Mouse (Mus musculus) liver, embryonic 13.5 days (tissue): Measurements from ENCODE around the gene Ttf2. TPM values are rescaled to one million over a fixed set of nuclear protein-coding genes. Genes with fewer than 3 reads are reported as not detected.
A peak's percentile ranks its signal among the peaks of the same experiment; 100 is the strongest.

Experiments used
- ATAC-seq: fragments of 200-750 bp; cut with Nextera tagmentation; 2 replicates; pipeline ENCODE4 v1.8.0; 2017; ENCODE audit warnings: low read depth, mild to moderate bottlenecking, moderate number of reproducible peaks, moderate library complexity
- DNase-seq: peaks from one replicate; pipeline ENCODE4 v3.0.0; 2022
- H3K27ac ChIP-seq: fragments of 300-500 bp; sonication (generic); 2 replicates; pipeline ENCODE4 v1.5.1; 2015; ENCODE audit warnings: moderate library complexity, mild to moderate bottlenecking, inconsistent platforms
- H3K27me3 ChIP-seq: fragments of 300-500 bp; sonication (generic); 2 replicates; pipeline ENCODE4 v1.6.1; 2015; ENCODE audit warnings: mild to moderate bottlenecking, inconsistent platforms
- H3K36me3 ChIP-seq: fragments of 300-500 bp; sonication (generic); 2 replicates; pipeline ENCODE4 v1.6.1; 2015; ENCODE audit warnings: mild to moderate bottlenecking, inconsistent platforms
- H3K4me1 ChIP-seq: fragments of 300-500 bp; sonication (generic); replicated peaks from 2 replicates; pipeline ENCODE4 v1.6.1; 2015; ENCODE audit warnings: inconsistent platforms
- H3K4me2 ChIP-seq: fragments of 300-500 bp; sonication (generic); 2 replicates; pipeline ENCODE4 v1.6.1; 2015; ENCODE audit warnings: inconsistent platforms, mild to moderate bottlenecking, moderate library complexity
- H3K4me3 ChIP-seq: fragments of 300-500 bp; sonication (generic); replicated peaks from 2 replicates; pipeline ENCODE4 v1.5.1; 2015; ENCODE audit warnings: mild to moderate bottlenecking, inconsistent platforms
- H3K9ac ChIP-seq: fragments of 300-500 bp; sonication (generic); 2 replicates; pipeline ENCODE4 v1.6.1; 2015; ENCODE audit warnings: mild to moderate bottlenecking, inconsistent platforms
- H3K9me3 ChIP-seq: fragments of 300-500 bp; sonication (generic); replicated peaks from 2 replicates; pipeline ENCODE4 v1.6.1; 2016; ENCODE audit warnings: inconsistent platforms
- WGBS: fragments of 180-500 bp; shearing (Covaris S2); methylation state at CpG from one replicate; pipeline ENCODE4 v1.1.7; 2015; ENCODE audit not compliant: insufficient replicate concordance; 5-methylcytosine and 5-hydroxymethylcytosine counted together
- polyA plus RNA-seq: library from polyadenylated mRNA; unstranded; fragments of >200 nt; fragmentation: Nextera tagmentation; extraction: Ambion mirVana; gene quantifications from 2 replicates; pipeline ENCODE4 v1.2.1, GENCODE M21; 2015

Gene Ttf2
- polyA plus RNA-seq, 1 experiment from 2014 or later, result 8.4 TPM

GRCm38 (mm10) chr3:101005392-101005791, 35.9 kb upstream of the Ttf2 start:
- Histone ChIP-seq H3K27me3 (no peaks in the 10 kb centered on the region; the same call in 1 of the 2 replicates), H3K4me1 (peaks cover 2% of the 10 kb centered on the region; the same call in 1 of the 2 replicates), H3K9ac (no peak overlapping the region), H3K27ac (no peak overlapping the region), H3K9me3 (no peaks in the 10 kb centered on the region), H3K36me3 (no peaks in the 10 kb centered on the region), H3K4me2 (no peak overlapping the region), H3K4me3 (no peak overlapping the region)
- ATAC-seq (no peak), DNase-seq (no peak)
- WGBS, result 67% methylated on average over 6 of the region's 6 CpGs

GRCm38 (mm10) chr3:101003575-101004356, 34.3 kb upstream of the Ttf2 start:
- H3K36me3 ChIP-seq, result no peaks in the 10 kb centered on the region

GRCm38 (mm10) chr3:100999732-101000131, 30.3 kb upstream of the Ttf2 start:
- DNase-seq (no peak), ATAC-seq (no peak)
- Histone ChIP-seq H3K4me2 (no peak overlapping the region), H3K27me3 (no peaks in the 10 kb centered on the region; the same call in 1 of the 2 replicates), H3K27ac (no peak overlapping the region), H3K4me3 (no peak overlapping the region), H3K36me3 (no peaks in the 10 kb centered on the region), H3K4me1 (no peaks in the 10 kb centered on the region), H3K9ac (no peak overlapping the region), H3K9me3 (no peaks in the 10 kb centered on the region)
- WGBS, result 25% methylated on average over 2 of the region's 2 CpGs

More at GRCm38 (mm10) chr3:101003575-101004356, 34.3 kb upstream of the Ttf2 start:
- WGBS, result 36% methylated on average over 15 of the region's 15 CpGs
- Histone ChIP-seq H3K27ac (no peak overlapping the region), H3K9ac (no peak overlapping the region), H3K4me1 (peaks cover 2% of the 10 kb centered on the region; the same call in 1 of the 2 replicates), H3K4me3 (no peak overlapping the region), H3K9me3 (no peaks in the 10 kb centered on the region), H3K4me2 (no peak overlapping the region), H3K27me3 (no peaks in the 10 kb centered on the region; the same call in 1 of the 2 replicates)
- ATAC-seq, result no peak
- no peak for DNase-seq

GRCm38 (mm10) chr3:100998904-100999340, 29.5 kb upstream of the Ttf2 start:
- WGBS, result 5% methylated on average over 6 of the region's 6 CpGs
- no peak overlapping the region for H3K27ac ChIP-seq

GRCm38 (mm10) chr3:100997785-100998570, 28.5 kb upstream of the Ttf2 start:
- Histone ChIP-seq H3K27ac (no peak overlapping the region), H3K27me3 (no peaks in the 10 kb centered on the region; the same call in 1 of the 2 replicates), H3K9ac (no peak overlapping the region), H3K4me3 (no peak overlapping the region), H3K36me3 (no peaks in the 10 kb centered on the region), H3K9me3 (no peaks in the 10 kb centered on the region), H3K4me2 (no peak overlapping the region), H3K4me1 (no peaks in the 10 kb centered on the region)
- 53% methylated on average over 10 of the region's 10 CpGs for WGBS
- no peak for ATAC-seq
- no peak for DNase-seq

More at GRCm38 (mm10) chr3:100998904-100999340, 29.5 kb upstream of the Ttf2 start:
- no peak overlapping the region for H3K4me2 ChIP-seq
- no peaks in the 10 kb centered on the region for H3K9me3 ChIP-seq
- no peaks in the 10 kb centered on the region for H3K4me1 ChIP-seq
- H3K9ac ChIP-seq, result no peak overlapping the region
- no peaks in the 10 kb centered on the region for H3K36me3 ChIP-seq
- ATAC-seq (peak; percentile 59), DNase-seq (peak; percentile 48)
- H3K27me3 ChIP-seq, result no peaks in the 10 kb centered on the region; the same call in 1 of the 2 replicates
- no peak overlapping the region for H3K4me3 ChIP-seq

- Histone ChIP-seq H3K4me2 (no peak overlapping the region), H3K27me3 (no peaks in the 10 kb centered on the region), H3K27ac (no peak overlapping the region), H3K9ac (no peak overlapping the region), H3K36me3 (no peaks in the 10 kb centered on the region), H3K4me1 (no peaks in the 10 kb centered on the region), H3K4me3 (no peak overlapping the region), H3K9me3 (no peaks in the 10 kb centered on the region)
- DNase-seq (no peak), ATAC-seq (no peak)
- 65% methylated on average over 4 of the region's 4 CpGs for WGBS
Measured at GRCm38 (mm10) chr3:100994252-100994651, 24.8 kb upstream of the Ttf2 start.

GRCm38 (mm10) chr3:100993718-100994117, 24.3 kb upstream of the Ttf2 start:
- DNase-seq, result no peak
- Histone ChIP-seq H3K4me3 (no peak overlapping the region), H3K27me3 (no peaks in the 10 kb centered on the region), H3K36me3 (no peaks in the 10 kb centered on the region), H3K4me2 (no peak overlapping the region), H3K27ac (no peak overlapping the region), H3K9ac (no peak overlapping the region), H3K4me1 (no peaks in the 10 kb centered on the region), H3K9me3 (no peaks in the 10 kb centered on the region)
- WGBS, result 24% methylated on average over 15 of the region's 15 CpGs
- ATAC-seq, result no peak

GRCm38 (mm10) chr3:100993158-100993557, 23.7 kb upstream of the Ttf2 start:
- WGBS, result 64% methylated on average over 7 of the region's 7 CpGs
- H3K9me3 ChIP-seq, result no peaks in the 10 kb centered on the region
- no peaks in the 10 kb centered on the region for H3K4me1 ChIP-seq
- ATAC-seq, result no peak
- no peak overlapping the region for H3K9ac ChIP-seq
- DNase-seq, result no peak
- H3K4me3 ChIP-seq, result no peak overlapping the region
- no peaks in the 10 kb centered on the region for H3K36me3 ChIP-seq
- H3K4me2 ChIP-seq, result no peak overlapping the region
- H3K27ac ChIP-seq, result no peak overlapping the region
- no peaks in the 10 kb centered on the region for H3K27me3 ChIP-seq

GRCm38 (mm10) chr3:100990231-100990630, 20.8 kb upstream of the Ttf2 start:
- H3K27ac ChIP-seq, result no peak overlapping the region
- no peaks in the 10 kb centered on the region for H3K4me1 ChIP-seq
- no peaks in the 10 kb centered on the region for H3K36me3 ChIP-seq
- no peak overlapping the region for H3K4me2 ChIP-seq
- DNase-seq (no peak), ATAC-seq (no peak)
- no peaks in the 10 kb centered on the region for H3K9me3 ChIP-seq
- H3K4me3 ChIP-seq, result no peak overlapping the region
- no peak overlapping the region for H3K9ac ChIP-seq
- H3K27me3 ChIP-seq, result no peaks in the 10 kb centered on the region
- WGBS, result 54% methylated on average over 1 of the region's 1 CpGs

- DNase-seq (no peak), ATAC-seq (no peak)
- WGBS, result 57% methylated on average over 12 of the region's 12 CpGs
- Histone ChIP-seq H3K27me3 (no peaks in the 10 kb centered on the region), H3K36me3 (no peaks in the 10 kb centered on the region), H3K9ac (no peak overlapping the region), H3K4me3 (no peak overlapping the region), H3K4me2 (no peak overlapping the region), H3K9me3 (no peaks in the 10 kb centered on the region), H3K27ac (no peak overlapping the region), H3K4me1 (no peaks in the 10 kb centered on the region)
Measured at GRCm38 (mm10) chr3:100989417-100989816, 20.0 kb upstream of the Ttf2 start.

GRCm38 (mm10) chr3:100979290-100979689, 9.8 kb upstream of the Ttf2 start:
- H3K9me3 ChIP-seq, result no peaks in the 10 kb centered on the region
- DNase-seq (no peak), ATAC-seq (no peak)
- H3K36me3 ChIP-seq, result no peaks in the 10 kb centered on the region
- WGBS, result 30% methylated on average over 8 of the region's 8 CpGs
- H3K4me3 ChIP-seq, result no peak overlapping the region
- no peaks in the 10 kb centered on the region for H3K27me3 ChIP-seq
- H3K4me2 ChIP-seq, result no peak overlapping the region
- no peak overlapping the region for H3K9ac ChIP-seq
- no peaks in the 10 kb centered on the region for H3K4me1 ChIP-seq
- no peak overlapping the region for H3K27ac ChIP-seq
